Mouse (Mus musculus) bone marrow, adult 2 months (tissue): ENCODE measurements around the gene Scn2b.

Experiments used
- CTCF ChIP-seq: fragments of 200-500 bp; IDR thresholded peaks from 2 replicates; pipeline ENCODE4 v1.5.1; 2011; ENCODE audit warnings: low read length, control low read depth; ENCODE audit not compliant: control insufficient read depth, insufficient read depth
- POLR2A ChIP-seq: fragments of 200-500 bp; IDR thresholded peaks from 2 replicates; pipeline ENCODE4 v1.6.1; 2011; ENCODE audit warnings: low read depth, mild to moderate bottlenecking, control low read depth, low read length, borderline replicate concordance; ENCODE audit not compliant: control insufficient read depth

GRCm38 (mm10) chr9:45079011-45079410 lies 38.6 kb upstream of the Scn2b start, which contains the start of gene Jaml:
- TF ChIP-seq CTCF (no peak), POLR2A (no peak)
